Mouse (Mus musculus) kidney, postnatal 0 days (tissue): ENCODE measurements around the gene Pth2. TPM values are rescaled to one million over a fixed set of nuclear protein-coding genes. Genes with fewer than 3 reads are reported as not detected.

Experiments
- ATAC-seq: fragments of 200-750 bp; cut with Nextera tagmentation; replicated peaks from 2 replicates; pipeline ENCODE4 v1.8.0; 2017; ENCODE audit warnings: low read depth, moderate number of reproducible peaks, moderate TSS enrichment, moderate library complexity; ENCODE audit not compliant: low FRiP score
- DNase-seq: peaks from one replicate; pipeline ENCODE4 v3.0.0-alpha.2; 2016; ENCODE audit warnings: low spot score
- H3K27ac ChIP-seq: fragments of 300-500 bp; sonication (generic); 2 replicates; pipeline ENCODE4 v1.5.1; 2014; ENCODE audit warnings: mild to moderate bottlenecking
- H3K27me3 ChIP-seq: fragments of 300-500 bp; sonication (generic); 2 replicates; pipeline ENCODE4 v1.6.1; 2014; ENCODE audit warnings: low read length, mixed read lengths; ENCODE audit not compliant: insufficient read depth
- H3K36me3 ChIP-seq: fragments of 300-500 bp; sonication (generic); 2 replicates; pipeline ENCODE4 v1.6.1; 2014; ENCODE audit warnings: low read length, mixed read lengths; ENCODE audit not compliant: insufficient read depth
- H3K4me1 ChIP-seq: fragments of 300-500 bp; sonication (generic); replicated peaks from 2 replicates; pipeline ENCODE4 v1.6.1; 2014; ENCODE audit warnings: antibody characterized with exemption, low read length, mixed read lengths; ENCODE audit not compliant: insufficient read depth
- H3K4me2 ChIP-seq: fragments of 300-500 bp; sonication (generic); 2 replicates; pipeline ENCODE4 v1.6.1; 2014; ENCODE audit warnings: mild to moderate bottlenecking, low read length, moderate library complexity, mixed read lengths
- H3K4me3 ChIP-seq: fragments of 300-500 bp; sonication (generic); replicated peaks from 2 replicates; pipeline ENCODE4 v1.5.1; 2014; ENCODE audit warnings: low read depth, low read length
- H3K9ac ChIP-seq: fragments of 300-500 bp; sonication (generic); 2 replicates; pipeline ENCODE4 v1.6.1; 2014; ENCODE audit warnings: low read depth, low read length
- H3K9me3 ChIP-seq: fragments of 300-500 bp; sonication (generic); replicated peaks from 2 replicates; pipeline ENCODE4 v1.6.1; 2016; ENCODE audit warnings: low read length, inconsistent platforms, mixed read lengths
- CTCF ChIP-seq: IDR thresholded peaks from 2 replicates; pipeline ENCODE4 v1.5.1; 2016; ENCODE audit warnings: antibody characterized with exemption, low read depth, mild to moderate bottlenecking, moderate library complexity
- WGBS: fragments of 180-500 bp; shearing (Covaris S2); extraction: QIAGEN DNeasy Blood & Tissue Kit; methylation state at CpG from one replicate; pipeline ENCODE4 v1.1.7; 2014; 5-methylcytosine and 5-hydroxymethylcytosine counted together
- polyA plus RNA-seq: library from polyadenylated mRNA; unstranded; fragments of >200 nt; fragmentation: Nextera tagmentation; extraction: Ambion mirVana; gene quantifications from 2 replicates; pipeline ENCODE4 v1.2.1, GENCODE M21; 2015

Gene Pth2
- polyA plus RNA-seq, 1 experiment from 2014 or later: not detected

DNA sequence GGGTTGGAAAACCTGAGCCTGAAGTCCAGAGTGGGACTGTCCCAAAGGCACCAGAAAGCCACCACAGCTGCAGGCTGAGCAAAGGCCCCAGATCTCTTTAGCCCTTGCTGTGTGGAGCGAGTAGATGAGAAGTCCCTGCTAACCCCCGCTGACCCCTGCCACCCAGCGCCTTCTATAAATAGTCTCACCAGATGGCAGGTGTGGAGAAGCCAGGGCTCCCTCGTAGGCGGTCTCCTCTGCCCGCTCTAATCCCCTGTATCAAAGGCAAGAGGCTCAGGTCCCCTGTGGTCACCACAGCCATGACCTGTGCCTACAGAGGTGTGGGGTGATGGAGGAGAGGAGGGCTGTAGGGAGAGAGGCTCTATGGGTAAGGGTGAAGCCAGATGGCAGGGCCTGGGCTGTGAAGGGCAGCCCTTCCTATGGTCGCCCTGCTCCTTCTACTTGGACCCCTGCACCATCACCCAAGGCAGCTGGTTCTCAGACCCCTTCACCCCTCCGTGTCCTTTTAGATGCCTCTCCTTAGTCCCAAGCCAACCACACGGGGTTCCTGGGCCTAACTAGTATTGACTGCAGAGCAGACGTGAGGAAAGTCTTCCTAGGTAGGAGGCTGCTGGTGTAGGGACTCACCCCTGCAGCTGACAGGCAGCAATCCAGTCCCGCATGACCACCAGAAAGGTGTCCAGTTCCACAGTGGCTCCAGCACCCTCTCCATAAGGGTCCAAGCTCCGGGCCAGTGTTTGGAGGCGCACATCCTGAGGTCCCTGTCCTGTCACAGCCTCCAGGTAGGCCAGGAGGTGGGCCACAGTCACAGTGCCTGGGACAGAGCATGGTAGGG, 14.8 kb downstream of the Pth2 start:
- WGBS: 61% methylated on average over 13 of the region's 13 CpGs

GRCm38 (mm10) chr7:45196176-45196535, 15.4 kb downstream of the Pth2 start:
- ATAC-seq: no peak
- no peak for TF ChIP-seq CTCF
- H3K27me3 ChIP-seq: no peaks in the 10 kb centered on the region
- H3K4me2 ChIP-seq: no peak overlapping the region
- H3K36me3 ChIP-seq: no peaks in the 10 kb centered on the region
- H3K4me1 ChIP-seq: peaks cover 10% of the 10 kb centered on the region
- no peak overlapping the region for H3K9ac ChIP-seq
- no peaks in the 10 kb centered on the region for H3K9me3 ChIP-seq
- no peak overlapping the region for H3K4me3 ChIP-seq
- 78% methylated on average over 4 of the region's 4 CpGs for WGBS
- DNase-seq: no peak
- no peak overlapping the region for H3K27ac ChIP-seq

More for the DNA sequence above, 14.8 kb downstream of the Pth2 start:
- DNase-seq (no peak), ATAC-seq (no peak)
- Histone ChIP-seq H3K27ac (no peak overlapping the region), H3K4me1 (peaks cover 11% of the 10 kb centered on the region), H3K9ac (no peak overlapping the region), H3K27me3 (0 out of 2 replicates have a peak, but pooled peaks cover 3% of the 10 kb centered on the region), H3K4me3 (no peak overlapping the region), H3K36me3 (no peaks in the 10 kb centered on the region), H3K4me2 (no peak overlapping the region), H3K9me3 (no peaks in the 10 kb centered on the region)
- no peak for TF ChIP-seq CTCF

DNA sequence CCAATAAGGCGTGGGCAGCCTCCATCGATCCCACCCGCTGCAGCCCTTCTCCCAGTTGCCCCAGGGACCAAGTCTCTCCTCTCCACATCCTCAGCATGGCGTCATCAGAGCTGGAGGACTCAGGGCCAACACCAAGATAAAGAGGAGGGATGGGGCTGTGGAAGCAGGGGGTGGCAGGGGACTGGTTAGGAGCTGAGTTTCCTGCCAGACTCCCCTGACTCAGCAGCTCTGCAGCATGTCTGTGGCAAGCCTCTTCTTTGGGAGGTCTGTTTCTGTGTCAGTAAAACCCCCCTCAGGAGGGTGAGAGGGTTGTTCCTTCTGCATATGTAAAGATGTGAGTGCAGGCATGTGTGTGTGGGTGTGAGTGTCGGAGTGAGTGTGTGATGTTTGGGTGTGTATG, 16.2 kb downstream of the Pth2 start:
- WGBS: 68% methylated on average over 5 of the region's 5 CpGs
- DNase-seq: no peak
- H3K36me3 ChIP-seq: no peaks in the 10 kb centered on the region
- no peaks in the 10 kb centered on the region for H3K27me3 ChIP-seq
- no peak for ATAC-seq
- no peak overlapping the region for H3K27ac ChIP-seq
- H3K4me3 ChIP-seq: no peak overlapping the region
- H3K9ac ChIP-seq: no peak overlapping the region; the same call in 1 of the 2 replicates
- TF ChIP-seq CTCF: no peak
- H3K4me1 ChIP-seq: peaks cover 2% of the 10 kb centered on the region; the same call in 1 of the 2 replicates
- no peaks in the 10 kb centered on the region for H3K9me3 ChIP-seq
- no peak overlapping the region for H3K4me2 ChIP-seq

DNA sequence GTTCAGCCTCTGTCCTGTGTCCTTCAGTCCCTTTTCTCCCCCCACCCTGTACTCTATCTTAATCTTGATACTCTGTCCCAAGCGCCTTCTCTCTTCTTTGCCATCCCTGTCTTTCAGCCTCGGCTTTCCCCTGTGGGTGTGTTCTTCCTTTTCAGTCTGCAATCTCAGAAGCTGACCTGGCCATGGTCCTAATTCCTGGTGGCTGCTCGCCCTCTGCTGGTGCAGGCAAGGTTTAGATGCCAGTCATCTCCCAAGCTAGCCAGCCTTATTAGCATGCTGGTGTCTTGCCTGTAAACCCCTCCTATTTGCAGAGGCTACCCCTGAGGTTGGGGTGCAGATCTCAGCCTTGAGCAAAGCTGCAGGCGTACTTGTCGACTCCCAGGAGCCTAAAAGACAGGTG, 17.6 kb downstream of the Pth2 start:
- Histone ChIP-seq H3K4me2 (no peak overlapping the region), H3K4me3 (no peak overlapping the region), H3K36me3 (no peaks in the 10 kb centered on the region), H3K4me1 (no peaks in the 10 kb centered on the region), H3K9me3 (no peaks in the 10 kb centered on the region), H3K9ac (no peak overlapping the region), H3K27ac (no peak overlapping the region), H3K27me3 (no peaks in the 10 kb centered on the region)
- ATAC-seq (no peak), DNase-seq (peak; percentile 90)
- 13% methylated on average over 5 of the region's 5 CpGs for WGBS
- TF ChIP-seq CTCF: peak; percentile 95

GRCm38 (mm10) chr7:45198961-45199360, 18.2 kb downstream of the Pth2 start:
- WGBS: 78% methylated on average over 11 of the region's 11 CpGs

DNA sequence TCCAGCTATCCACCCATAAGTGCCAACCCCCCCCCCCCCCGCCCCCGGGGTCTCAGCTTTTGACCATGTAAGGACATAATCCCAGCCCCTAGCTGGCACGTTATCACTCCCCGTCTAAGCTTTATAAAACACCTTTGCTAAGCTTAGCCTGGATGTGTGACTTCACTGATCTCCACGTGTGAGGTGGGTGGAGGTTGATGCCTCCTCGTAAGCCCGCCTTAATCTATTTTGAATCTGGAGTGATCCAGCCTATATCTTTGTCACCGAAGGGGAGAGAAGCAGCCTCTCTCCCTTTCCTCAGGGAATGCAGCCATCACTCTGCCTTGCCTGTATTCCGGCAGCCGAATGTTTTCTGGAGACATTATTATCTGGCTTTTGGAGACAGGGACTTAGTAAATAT, 21.9 kb downstream of the Pth2 start:
- ATAC-seq (no peak), DNase-seq (no peak)
- Histone ChIP-seq H3K27me3 (no peaks in the 10 kb centered on the region), H3K9ac (no peak overlapping the region), H3K4me2 (no peak overlapping the region), H3K27ac (no peak overlapping the region), H3K4me1 (no peaks in the 10 kb centered on the region; the same call in 1 of the 2 replicates), H3K36me3 (no peaks in the 10 kb centered on the region), H3K9me3 (no peaks in the 10 kb centered on the region), H3K4me3 (no peak overlapping the region)
- TF ChIP-seq CTCF: no peak
- 44% methylated on average over 10 of the region's 10 CpGs for WGBS

More at GRCm38 (mm10) chr7:45198961-45199360, 18.2 kb downstream of the Pth2 start:
- Histone ChIP-seq H3K36me3 (no peaks in the 10 kb centered on the region), H3K27me3 (no peaks in the 10 kb centered on the region), H3K4me1 (no peaks in the 10 kb centered on the region), H3K4me2 (no peak overlapping the region), H3K9me3 (no peaks in the 10 kb centered on the region), H3K27ac (no peak overlapping the region), H3K9ac (no peak overlapping the region), H3K4me3 (no peak overlapping the region)
- no peak for TF ChIP-seq CTCF
- no peak for ATAC-seq
- no peak for DNase-seq
